Mouse (Mus musculus): Measurements from ENCODE around the gene Olig1.
"Not testable (repeated sequence)": the region's sequence is repeated elsewhere in the genome, so short reads cannot be mapped to it uniquely, and the experiment has no call there.

Gene Olig1

GRCm38 (mm10) chr16:91246292-91246691 is 23.3 kb upstream of the Olig1 start:
- DNase-seq: no peak

DNA sequence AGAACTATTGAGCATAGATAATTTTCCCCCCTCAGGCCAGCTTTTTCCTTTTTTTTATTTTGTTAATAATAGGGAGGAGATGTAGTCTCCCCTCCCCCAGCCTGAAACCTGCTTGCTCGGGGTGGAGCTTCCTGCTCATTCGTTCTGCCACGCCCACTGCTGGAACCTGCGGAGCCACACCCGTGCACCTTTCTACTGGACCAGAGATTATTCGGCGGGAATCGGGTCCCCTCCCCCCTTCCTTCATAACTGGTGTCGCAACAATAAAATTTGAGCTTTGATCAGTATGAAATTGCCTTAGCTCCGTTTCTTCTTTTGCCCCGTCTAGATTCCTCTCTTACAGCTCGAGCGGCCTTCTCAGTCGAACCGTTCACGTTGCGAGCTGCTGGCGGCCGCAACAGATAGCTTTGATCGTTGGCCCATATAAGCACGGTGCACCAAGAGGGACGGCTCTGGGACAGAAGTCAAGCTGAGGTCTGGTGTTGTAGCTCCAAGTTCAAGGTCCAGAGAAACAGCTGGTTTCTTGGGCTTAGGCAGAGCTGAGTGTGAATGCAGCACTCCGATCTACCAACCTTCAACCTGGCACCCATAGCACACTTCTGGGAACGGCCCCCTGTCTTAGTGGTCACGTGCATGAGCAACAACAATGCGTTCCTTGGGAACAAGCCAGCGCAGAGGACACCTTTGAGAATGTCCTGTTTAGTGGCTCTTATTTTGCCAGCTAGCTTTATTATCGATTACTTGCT is 14.0 kb upstream of the Olig1 start:
- DNase-seq: not testable (repeated sequence)

GRCm38 (mm10) chr16:91258956-91259355 is 10.6 kb upstream of the Olig1 start:
- no peak for DNase-seq

GRCm38 (mm10) chr16:91260861-91261260 is 8.7 kb upstream of the Olig1 start:
- DNase-seq: no peak

- no peak for DNase-seq
Measured at GRCm38 (mm10) chr16:91262467-91263220, 6.9 kb upstream of the Olig1 start.

DNA sequence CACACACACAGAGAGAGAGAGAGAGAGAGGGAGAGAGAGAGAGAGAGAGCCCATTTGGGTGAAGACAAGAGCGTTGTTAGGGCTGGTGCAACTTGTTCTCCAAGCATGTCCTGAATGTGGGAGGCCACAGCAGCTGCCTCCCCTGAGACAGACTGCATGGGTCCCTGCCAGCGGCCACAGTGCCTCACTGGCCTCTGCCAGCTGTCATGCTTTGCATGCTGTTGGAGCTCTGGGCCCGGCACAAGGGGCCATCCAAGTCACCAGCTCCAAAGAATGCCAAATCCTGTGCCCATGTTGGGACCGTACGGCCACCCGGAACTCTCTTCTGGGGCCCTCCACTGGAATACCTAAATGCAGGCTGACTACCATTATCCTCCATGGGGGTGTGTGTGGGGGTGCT is 3.6 kb upstream of the Olig1 start:
- peak; percentile 11 to 31 for DNase-seq

GRCm38 (mm10) chr16:91268724-91269452 is 684 bp upstream of the Olig1 start:
- DNase-seq: no peak

DNA sequence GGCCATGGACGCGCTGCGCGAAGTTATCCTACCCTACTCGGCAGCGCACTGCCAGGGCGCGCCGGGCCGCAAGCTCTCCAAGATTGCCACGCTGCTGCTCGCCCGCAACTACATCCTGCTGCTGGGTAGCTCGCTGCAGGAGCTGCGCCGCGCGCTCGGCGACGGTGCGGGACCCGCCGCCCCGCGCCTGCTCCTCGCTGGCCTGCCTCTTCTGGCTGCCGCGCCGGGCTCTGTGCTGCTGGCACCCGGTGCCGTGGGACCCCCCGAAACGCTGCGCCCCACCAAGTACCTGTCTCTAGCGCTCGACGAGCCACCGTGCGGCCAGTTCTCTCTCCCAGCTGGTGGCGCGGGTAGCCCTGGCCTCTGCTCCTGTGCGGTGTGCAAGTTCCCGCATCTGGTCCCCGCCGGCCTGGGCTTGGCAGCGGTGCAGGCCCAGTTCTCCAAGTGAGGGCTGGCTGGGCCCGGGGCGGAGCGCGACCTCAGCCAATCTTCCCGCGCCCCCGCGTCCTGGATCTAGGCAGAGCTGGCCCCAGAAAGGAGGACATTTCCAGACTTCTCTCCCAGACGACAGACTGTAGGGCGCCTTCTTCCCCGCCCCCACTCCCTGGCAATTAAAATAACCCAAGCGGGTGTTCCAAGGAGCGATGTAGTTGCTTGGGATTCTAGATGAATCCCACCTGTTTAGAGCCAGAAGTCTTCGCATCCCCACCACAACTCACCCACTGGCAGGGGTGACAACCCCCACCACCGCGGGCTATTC is 820 bp downstream of the Olig1 start:
- DNase-seq: peak in 1 of 2 experiments; percentile 6

DNA sequence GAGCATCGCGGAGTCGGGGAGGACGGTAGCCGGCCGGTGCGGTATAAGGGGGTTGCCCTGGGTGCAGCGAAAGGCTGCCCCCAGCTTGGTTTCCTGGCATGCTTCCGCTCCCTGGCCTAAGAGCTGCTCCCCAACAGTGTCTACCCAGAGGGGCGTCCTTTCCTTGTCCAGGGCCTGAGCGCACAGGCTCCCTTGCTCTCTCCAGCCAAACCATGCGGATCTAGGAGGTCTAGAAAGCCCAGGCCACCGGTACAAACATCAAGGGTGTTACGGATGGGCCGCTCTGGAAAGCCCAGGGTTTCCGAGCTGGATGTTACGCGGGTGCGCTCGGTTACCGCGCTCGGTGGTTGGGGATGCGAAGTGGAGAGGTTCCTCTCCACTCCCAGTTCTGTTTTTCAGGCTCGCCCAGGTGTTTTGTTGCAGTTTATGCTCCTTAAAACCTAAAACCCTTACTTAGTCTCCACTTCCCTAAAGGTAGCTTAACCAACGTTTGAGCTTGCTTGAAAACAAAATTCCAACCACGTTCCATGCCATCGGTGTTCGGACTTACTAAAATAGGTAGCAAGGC is 1.5 kb downstream of the Olig1 start:
- DNase-seq: no peak

DNA sequence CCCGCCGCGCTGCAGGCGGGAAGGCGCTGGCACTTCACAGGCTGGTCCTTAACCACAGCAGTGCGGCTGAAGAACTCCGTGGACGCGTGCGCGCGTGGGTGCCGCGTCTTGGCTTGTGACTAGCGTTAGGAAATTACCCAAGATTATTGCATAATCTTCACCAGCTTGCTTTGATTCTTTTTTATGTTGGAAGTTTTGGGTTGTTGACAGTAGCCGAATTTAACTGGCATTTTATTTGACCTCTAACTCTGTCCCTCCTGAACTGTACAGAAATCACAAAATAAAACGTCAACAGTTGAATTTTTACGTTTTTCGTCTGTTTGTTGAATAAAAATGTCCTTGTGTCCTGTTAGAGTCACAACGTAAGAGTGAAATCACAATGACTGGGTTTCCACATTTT is 2.1 kb downstream of the Olig1 start:
- no peak for DNase-seq

DNA sequence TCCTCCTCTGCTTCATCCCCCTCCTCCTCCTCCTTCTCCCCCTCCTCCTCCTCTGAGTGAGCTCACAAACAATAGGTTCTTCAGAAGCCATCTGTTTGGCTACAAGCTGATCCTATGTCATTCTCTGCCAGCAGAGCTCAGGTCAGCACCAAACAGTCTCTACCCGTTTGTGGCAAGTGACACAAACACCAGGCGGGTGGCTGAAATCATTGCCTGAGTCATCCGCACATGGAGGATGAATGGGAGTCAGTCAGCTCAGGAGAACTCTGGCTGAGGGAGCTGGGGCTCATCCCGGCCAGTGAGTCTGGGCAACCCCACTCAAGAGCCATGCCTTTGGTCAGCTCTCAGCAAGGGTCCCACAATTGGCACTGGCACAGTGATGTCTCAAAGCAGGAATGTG is 10.9 kb downstream of the Olig1 start:
- DNase-seq: no peak

- no peak for DNase-seq
Measured at GRCm38 (mm10) chr16:91292080-91292479, 22.5 kb downstream of the Olig1 start.

GRCm38 (mm10) chr16:91292719-91293333 is 23.3 kb downstream of the Olig1 start:
- no peak for DNase-seq

GRCm38 (mm10) chr16:91297726-91298125 is 28.2 kb downstream of the Olig1 start:
- DNase-seq: no peak

GRCm38 (mm10) chr16:91299412-91299811 is 29.8 kb downstream of the Olig1 start:
- no peak for DNase-seq

DNA sequence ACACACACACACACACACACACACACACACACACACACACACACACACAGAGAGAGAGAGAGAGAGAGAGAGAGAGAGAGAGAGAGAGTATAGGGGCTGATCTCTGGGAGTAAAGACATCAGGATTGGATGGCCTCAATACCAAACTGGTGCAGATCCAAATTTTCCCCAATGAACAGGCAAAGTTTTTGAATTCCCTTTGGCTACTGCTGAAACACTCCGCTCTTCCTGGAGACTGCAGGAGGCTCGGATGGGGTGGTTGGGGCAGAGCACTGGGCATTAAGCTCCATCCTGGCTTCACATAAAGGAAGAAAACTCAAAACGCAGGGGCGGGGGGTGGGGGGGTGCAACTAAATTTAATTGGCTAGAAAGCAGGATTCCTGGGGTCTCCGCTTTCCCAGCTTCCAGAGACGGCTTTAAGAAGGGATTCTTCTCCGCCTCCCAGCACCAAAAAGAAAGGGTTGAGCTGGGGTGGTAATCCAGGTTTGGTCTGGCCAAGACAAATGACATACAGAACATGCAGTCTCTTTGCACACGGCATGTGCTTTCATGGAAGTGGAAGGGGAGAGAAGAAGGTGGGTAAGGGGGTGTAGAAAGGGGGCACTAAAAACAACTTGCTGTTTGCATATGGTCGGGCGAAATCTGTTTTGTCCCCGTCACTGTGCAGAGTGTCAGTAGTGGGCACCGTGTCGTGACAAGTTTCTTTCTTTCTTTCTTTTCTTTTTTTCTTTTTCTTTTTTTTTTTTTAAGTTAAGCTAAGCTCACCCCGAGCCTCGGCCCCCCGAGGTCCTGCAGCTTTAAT is 31.3 kb downstream of the Olig1 start:
- no peak for DNase-seq

DNA sequence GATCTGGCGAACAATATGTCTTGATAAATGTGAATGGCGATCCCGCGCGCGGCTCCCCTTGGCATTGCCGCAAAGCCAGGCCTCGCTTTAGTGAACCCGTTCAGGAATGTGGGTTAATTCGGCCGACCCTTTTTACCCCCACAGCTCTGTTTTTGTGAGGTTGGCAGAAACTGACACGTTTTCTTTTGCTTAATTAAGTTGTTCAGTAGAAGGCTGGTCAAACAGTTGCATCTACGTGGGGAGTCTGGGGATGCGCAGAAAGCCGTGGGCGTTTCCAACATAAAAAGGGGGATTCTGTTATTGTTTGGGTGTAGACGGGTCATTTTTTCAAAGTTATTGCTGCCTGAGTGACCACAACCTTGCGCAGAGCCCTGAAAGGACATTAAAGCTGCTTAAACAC is 31.9 kb downstream of the Olig1 start:
- no peak for DNase-seq

GRCm38 (mm10) chr16:91303776-91304709 is 34.5 kb downstream of the Olig1 start:
- peak; percentile 40 to 49 for DNase-seq

- peak in 1 of 2 experiments; percentile 14 for DNase-seq
Measured at GRCm38 (mm10) chr16:91305512-91306111, 36.0 kb downstream of the Olig1 start.

GRCm38 (mm10) chr16:91309872-91310271 is 40.3 kb downstream of the Olig1 start:
- no peak for DNase-seq
